Mouse (Mus musculus) kidney, embryonic 16.5 days (tissue): ENCODE data around the gene Rnpepl1. TPM values are rescaled to one million over a fixed set of nuclear protein-coding genes. Genes with fewer than 3 reads are reported as not detected.

Experiments
- ATAC-seq: fragments of 200-750 bp; cut with Nextera tagmentation; 2 replicates; pipeline ENCODE4 v1.8.0; 2017; ENCODE audit warnings: moderate TSS enrichment; ENCODE audit not compliant: low FRiP score, low TSS enrichment
- H3K27ac ChIP-seq: fragments of 300-500 bp; sonication (generic); 2 replicates; pipeline ENCODE4 v1.5.1; 2014; ENCODE audit warnings: low read length
- H3K27me3 ChIP-seq: fragments of 300-500 bp; sonication (generic); 2 replicates; pipeline ENCODE4 v1.6.1; 2014; ENCODE audit warnings: low read length, control low read depth, mixed read lengths; ENCODE audit not compliant: insufficient read depth
- H3K36me3 ChIP-seq: fragments of 300-500 bp; sonication (generic); 2 replicates; pipeline ENCODE4 v1.6.1; 2014; ENCODE audit warnings: low read length, control low read depth, mixed read lengths; ENCODE audit not compliant: insufficient read depth
- H3K4me1 ChIP-seq: fragments of 300-500 bp; sonication (generic); 2 replicates; pipeline ENCODE4 v1.6.1; 2014; ENCODE audit warnings: low read length, control low read depth, mixed read lengths; ENCODE audit not compliant: insufficient read depth
- H3K4me2 ChIP-seq: fragments of 300-500 bp; sonication (generic); replicated peaks from 2 replicates; pipeline ENCODE4 v1.6.1; 2014; ENCODE audit warnings: low read depth, low read length
- H3K4me3 ChIP-seq: fragments of 300-500 bp; sonication (generic); 2 replicates; pipeline ENCODE4 v1.5.1; 2014; ENCODE audit warnings: mild to moderate bottlenecking, low read length
- H3K9ac ChIP-seq: fragments of 300-500 bp; sonication (generic); replicated peaks from 2 replicates; pipeline ENCODE4 v1.6.1; 2014; ENCODE audit warnings: low read length
- H3K9me3 ChIP-seq: fragments of 300-500 bp; sonication (generic); 2 replicates; pipeline ENCODE4 v1.6.1; 2016; ENCODE audit warnings: low read length, control low read depth
- WGBS: fragments of 180-500 bp; shearing (Covaris S2); extraction: QIAGEN DNeasy Blood & Tissue Kit; methylation state at CpG from one replicate; pipeline ENCODE4 v1.1.7; 2014; 5-methylcytosine and 5-hydroxymethylcytosine counted together
- polyA plus RNA-seq: library from polyadenylated mRNA; unstranded; fragments of >200 nt; fragmentation: Nextera tagmentation; extraction: Ambion mirVana; gene quantifications from 2 replicates; pipeline ENCODE4 v1.2.1, GENCODE M21; 2015

Gene Rnpepl1
- 14.8 and 31.1 TPM in 2 replicates for polyA plus RNA-seq

DNA sequence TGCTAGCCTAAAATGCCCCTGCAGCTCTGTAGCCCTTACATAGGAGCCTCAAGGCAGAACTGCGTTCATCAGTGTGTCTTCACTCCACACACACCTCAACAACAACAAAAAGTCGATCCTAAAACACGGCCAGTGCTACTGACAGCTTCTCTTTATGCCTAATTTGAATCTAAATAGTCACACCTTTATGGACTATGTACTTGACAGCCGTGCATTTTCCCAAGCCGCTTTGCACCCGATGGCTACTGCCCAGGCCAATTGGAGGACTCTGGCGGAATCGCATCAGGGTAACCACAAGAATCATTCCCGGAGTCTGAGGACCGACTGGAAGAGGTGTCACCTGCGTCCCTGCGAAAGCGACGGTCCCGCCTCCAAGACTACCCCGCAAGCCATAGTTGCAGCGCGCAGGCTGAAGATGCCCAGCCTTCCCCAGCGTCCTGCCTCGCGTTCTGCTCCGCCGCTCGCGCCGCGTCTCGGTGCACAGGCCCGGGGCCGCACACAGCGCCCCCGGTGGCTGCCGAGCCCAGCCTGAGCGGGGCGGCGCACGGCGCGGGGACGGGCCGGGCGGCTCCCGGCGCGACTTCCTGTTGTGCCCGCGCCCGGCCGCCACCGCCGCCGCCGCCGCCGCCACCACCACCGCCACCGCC is at the start of gene Rnpepl1:
Rnpepl1 (plus strand) TSS at position 545 of the 647 bp plus-strand sequence.
- ATAC-seq, result peak; percentile 75
- Histone ChIP-seq H3K9me3 (no peaks in the 10 kb centered on the region), H3K4me2 (peak within 1 kb of the TSS; percentile 76), H3K9ac (peak within 1 kb of the TSS; percentile 94), H3K4me1 (peaks cover 34% of the 10 kb centered on the region), H3K27ac (peak within 1 kb of the TSS; percentile 86), H3K36me3 (0 out of 2 replicates have a peak, but pooled peaks cover 3% of the 10 kb centered on the region), H3K27me3 (no peaks in the 10 kb centered on the region), H3K4me3 (peak within 1 kb of the TSS; percentile 79)
- under 1% methylated on average over 37 of the region's 57 CpGs for WGBS

DNA sequence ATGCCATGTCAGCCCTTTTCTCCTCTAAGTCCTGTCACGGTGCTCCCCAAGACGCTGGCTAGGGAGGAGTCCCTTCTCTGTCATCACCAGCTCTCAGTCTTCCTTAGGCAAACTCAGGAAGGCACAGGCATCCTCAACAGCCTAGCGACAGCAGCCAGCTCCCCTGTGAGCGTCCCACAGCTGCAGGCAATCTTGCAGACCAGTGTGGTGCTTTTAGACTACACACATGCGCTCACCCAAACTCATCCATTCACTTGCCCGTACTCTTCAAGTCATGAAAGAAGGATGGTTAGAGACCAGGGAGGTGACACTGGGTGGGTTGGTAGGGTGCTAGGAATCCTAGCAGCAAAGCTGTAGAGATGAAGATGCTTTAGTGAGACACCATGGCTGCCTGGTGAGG is 49.1 kb upstream of the Rnpepl1 start:
- WGBS, result 79% methylated on average over 6 of the region's 6 CpGs
- H3K36me3 ChIP-seq, result peaks cover 24% of the 10 kb centered on the region

DNA sequence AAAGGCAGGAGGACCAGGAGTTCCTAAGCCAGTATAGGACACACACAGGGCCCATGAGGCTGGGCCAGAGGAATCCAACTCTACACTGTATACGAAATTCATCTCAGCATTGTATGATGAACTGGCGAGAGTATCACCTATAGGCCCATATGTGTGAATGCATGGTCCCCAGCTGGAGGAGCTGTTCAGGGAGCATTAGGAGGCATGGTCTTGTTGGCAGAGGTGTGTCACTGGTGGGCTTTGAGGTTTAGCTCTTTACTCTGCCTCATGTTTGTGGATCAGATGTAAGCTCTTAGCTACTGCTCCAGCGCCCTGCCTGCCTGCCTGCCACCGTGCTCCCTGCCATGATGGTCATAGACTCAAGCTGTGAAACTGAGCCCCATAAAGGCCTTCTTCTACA is 47.3 kb upstream of the Rnpepl1 start:
- 86% methylated on average over 4 of the region's 4 CpGs for WGBS
- Histone ChIP-seq H3K4me1 (no peaks in the 10 kb centered on the region), H3K4me2 (no peak overlapping the region), H3K4me3 (no peak overlapping the region), H3K27ac (no peak overlapping the region), H3K36me3 (peaks cover 9% of the 10 kb centered on the region; the same call in 1 of the 2 replicates), H3K9me3 (no peaks in the 10 kb centered on the region), H3K9ac (no peak overlapping the region), H3K27me3 (no peaks in the 10 kb centered on the region)
- no peak for ATAC-seq

More for the DNA sequence above, 49.1 kb upstream of the Rnpepl1 start:
- ATAC-seq, result no peak
- Histone ChIP-seq H3K4me3 (no peak overlapping the region), H3K27ac (no peak overlapping the region), H3K27me3 (no peaks in the 10 kb centered on the region), H3K4me1 (no peaks in the 10 kb centered on the region), H3K9me3 (no peaks in the 10 kb centered on the region), H3K4me2 (no peak overlapping the region), H3K9ac (no peak overlapping the region)

DNA sequence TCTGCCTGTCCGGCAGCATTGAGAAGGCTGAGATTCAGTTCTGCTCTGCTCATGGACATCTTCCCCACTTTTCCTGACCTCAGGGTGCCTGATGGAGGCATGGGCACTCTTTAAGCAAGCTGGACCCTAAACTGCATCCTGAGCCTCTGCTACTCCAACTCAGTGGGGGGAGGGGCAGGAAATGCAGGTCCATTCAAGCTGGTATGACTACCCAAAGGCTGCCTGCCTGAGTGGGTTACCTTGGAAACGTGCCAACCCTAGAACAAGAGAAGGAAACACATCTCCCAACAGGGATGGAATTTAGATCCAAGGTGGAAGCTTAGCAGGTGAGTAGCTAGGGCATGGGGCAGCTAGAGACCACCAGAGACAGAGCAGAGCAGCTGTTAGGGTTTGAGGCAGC is 44.4 kb upstream of the Rnpepl1 start:
- H3K9ac ChIP-seq, result no peak overlapping the region
- no peaks in the 10 kb centered on the region for H3K27me3 ChIP-seq
- WGBS, result 67% methylated on average over 2 of the region's 2 CpGs
- no peak for ATAC-seq
- no peaks in the 10 kb centered on the region for H3K4me1 ChIP-seq
- H3K9me3 ChIP-seq, result no peaks in the 10 kb centered on the region
- no peak overlapping the region for H3K27ac ChIP-seq
- no peak overlapping the region for H3K4me3 ChIP-seq
- no peaks in the 10 kb centered on the region for H3K36me3 ChIP-seq
- H3K4me2 ChIP-seq, result no peak overlapping the region

DNA sequence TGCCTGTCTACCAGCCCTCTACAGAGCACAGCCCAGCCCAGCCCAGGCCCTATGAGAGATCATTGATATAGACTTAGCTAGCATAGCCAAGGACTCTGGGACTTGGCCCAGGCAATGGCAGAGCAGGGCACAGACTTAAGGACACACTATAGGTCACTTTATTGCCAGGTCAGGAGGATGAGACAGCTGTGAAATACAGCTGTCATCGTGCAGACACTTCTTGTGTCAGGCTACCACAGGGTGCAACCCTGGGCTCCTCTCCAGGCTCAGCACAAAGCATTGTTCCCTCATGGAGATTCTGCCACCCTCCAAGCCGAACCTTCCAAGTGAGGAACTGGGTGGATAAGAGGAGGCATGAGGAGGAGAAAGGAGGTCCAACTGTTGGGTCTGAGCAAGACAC is 40.6 kb upstream of the Rnpepl1 start:
- WGBS, result 72% methylated on average over 2 of the region's 2 CpGs
- H3K9me3 ChIP-seq, result no peaks in the 10 kb centered on the region

DNA sequence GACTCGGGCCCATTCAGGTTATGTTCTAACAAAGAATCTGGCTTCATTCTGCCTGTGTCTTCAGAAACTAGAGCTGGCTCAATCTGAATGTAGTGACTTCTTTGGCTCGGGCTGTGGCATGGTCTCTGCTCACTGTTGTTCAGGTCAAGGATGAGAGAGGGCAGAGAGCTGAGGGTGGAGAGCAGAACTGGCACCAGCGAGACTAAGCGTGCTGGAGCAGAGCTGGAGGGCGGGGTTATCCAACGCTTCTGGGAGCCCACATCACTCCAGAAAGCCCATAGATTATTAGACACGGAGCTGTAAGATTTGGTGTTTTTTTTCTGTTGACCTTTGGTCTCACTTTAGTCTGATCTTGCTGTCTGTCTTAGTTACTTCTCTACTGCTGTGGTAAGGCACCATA is 37.9 kb upstream of the Rnpepl1 start:
- ATAC-seq, result no peak

More for the DNA sequence above, 40.6 kb upstream of the Rnpepl1 start:
- Histone ChIP-seq H3K4me3 (no peak overlapping the region), H3K27ac (no peak overlapping the region), H3K36me3 (no peaks in the 10 kb centered on the region), H3K9ac (no peak overlapping the region), H3K27me3 (no peaks in the 10 kb centered on the region), H3K4me1 (no peaks in the 10 kb centered on the region), H3K4me2 (no peak overlapping the region)
- no peak for ATAC-seq

DNA sequence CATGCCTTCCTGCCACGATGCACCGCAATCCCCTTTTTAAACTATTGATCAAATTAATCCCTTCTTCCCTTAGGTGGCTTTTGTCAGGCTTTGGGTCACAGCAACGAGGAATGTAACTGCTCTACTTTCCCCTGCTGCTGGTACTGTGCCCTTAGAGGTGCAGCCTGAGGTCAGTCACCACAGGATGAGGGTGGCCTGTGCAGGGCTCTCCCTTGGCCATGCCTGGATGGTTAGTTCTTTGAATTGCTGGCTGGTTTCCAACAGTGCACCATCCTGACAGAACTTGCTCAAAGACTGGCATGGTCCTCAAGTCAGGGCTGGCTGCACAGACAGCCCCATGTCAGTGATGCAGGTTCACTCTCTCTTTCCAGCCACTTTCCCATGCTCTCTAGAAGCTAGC is 36.6 kb upstream of the Rnpepl1 start:
- no peak overlapping the region for H3K9ac ChIP-seq
- H3K4me3 ChIP-seq, result no peak overlapping the region
- H3K27me3 ChIP-seq, result no peaks in the 10 kb centered on the region
- H3K36me3 ChIP-seq, result no peaks in the 10 kb centered on the region
- H3K4me1 ChIP-seq, result peaks cover 25% of the 10 kb centered on the region
- H3K27ac ChIP-seq, result no peak overlapping the region
- ATAC-seq, result 0 out of 2 replicates have a peak, but pooled peaks have one; percentile 35
- no peak overlapping the region for H3K4me2 ChIP-seq
- no peaks in the 10 kb centered on the region for H3K9me3 ChIP-seq
- WGBS, result 72% methylated on average over 3 of the region's 3 CpGs

More for the DNA sequence above, 37.9 kb upstream of the Rnpepl1 start:
- Histone ChIP-seq H3K4me3 (no peak overlapping the region), H3K4me2 (no peak overlapping the region), H3K36me3 (no peaks in the 10 kb centered on the region), H3K9me3 (no peaks in the 10 kb centered on the region), H3K27me3 (no peaks in the 10 kb centered on the region), H3K4me1 (peaks cover 17% of the 10 kb centered on the region), H3K27ac (no peak overlapping the region), H3K9ac (no peak overlapping the region)
- WGBS, result 67% methylated on average over 7 of the region's 7 CpGs

DNA sequence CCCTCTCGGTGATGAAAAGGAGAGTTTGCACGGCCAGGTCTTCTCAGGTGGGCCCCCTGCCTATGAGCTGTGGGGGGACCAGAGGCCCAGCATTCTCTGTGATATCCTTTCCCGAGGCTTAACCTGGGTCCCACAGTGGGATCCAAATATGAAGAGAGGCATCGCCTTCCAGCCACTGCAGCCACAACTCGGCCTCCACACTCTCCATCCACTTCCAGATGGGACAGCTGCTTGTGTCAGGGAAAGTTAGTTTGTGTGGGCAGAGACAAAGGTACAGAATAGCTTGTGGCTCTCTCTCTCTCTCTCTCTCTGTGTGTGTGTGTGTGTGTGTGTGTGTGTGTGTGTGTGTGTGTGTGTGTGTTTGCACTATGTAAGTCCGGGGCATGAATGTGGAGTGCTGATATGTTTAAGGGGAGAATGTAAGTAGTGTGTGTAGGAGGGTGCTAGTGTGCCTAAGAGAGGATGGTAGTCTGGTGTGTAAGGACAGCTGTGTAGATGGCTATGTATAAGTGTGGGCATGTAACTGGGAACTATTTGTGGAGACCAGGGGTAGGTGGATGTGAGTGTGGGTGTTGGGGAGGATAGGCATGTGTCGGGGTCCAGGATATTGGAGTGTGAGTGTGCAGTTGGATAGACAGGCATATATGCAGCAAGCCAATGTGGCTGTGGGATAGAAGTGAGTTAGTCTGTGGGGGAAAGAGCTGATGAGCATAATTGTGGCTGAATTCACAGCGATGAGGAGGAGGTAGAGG is 35.0 kb upstream of the Rnpepl1 start:
- Histone ChIP-seq H3K27me3 (no peaks in the 10 kb centered on the region), H3K9ac (no peak overlapping the region), H3K9me3 (no peaks in the 10 kb centered on the region), H3K36me3 (no peaks in the 10 kb centered on the region), H3K4me3 (no peak overlapping the region), H3K4me1 (peaks cover 25% of the 10 kb centered on the region), H3K27ac (no peak overlapping the region), H3K4me2 (no peak overlapping the region)
- WGBS, result 87% methylated on average over 8 of the region's 8 CpGs
- ATAC-seq, result no peak

DNA sequence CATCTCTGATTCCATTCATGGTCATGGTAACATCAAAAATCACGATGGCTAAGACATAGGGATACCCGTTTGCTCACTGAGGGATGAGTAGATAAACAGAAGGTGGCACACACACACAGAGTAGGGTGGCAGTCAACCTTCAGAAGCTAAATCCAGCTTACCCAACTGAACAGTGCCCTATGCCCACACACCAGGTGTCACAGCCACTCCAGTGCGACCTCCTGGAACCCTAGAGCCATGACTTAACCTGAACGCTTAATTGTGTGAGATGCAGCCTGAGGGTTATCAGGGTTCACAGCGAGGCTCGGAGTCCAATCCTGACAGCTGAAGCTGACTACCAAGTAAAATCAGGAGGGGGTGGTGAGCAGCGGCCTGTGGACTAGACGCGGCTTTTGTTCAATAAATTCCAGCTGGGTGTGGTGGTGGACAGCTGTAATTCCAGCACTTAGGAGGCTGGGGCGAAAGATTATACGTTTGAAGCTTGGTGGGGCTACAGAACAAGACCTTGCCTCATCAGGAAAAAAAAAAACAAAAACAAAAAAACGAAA is 33.1 kb upstream of the Rnpepl1 start:
- H3K4me3 ChIP-seq, result no peak overlapping the region
- WGBS, result 35% methylated on average over 12 of the region's 12 CpGs
- no peak overlapping the region; the same call in 1 of the 2 replicates for H3K9ac ChIP-seq
- H3K36me3 ChIP-seq, result no peaks in the 10 kb centered on the region
- H3K4me1 ChIP-seq, result peaks cover 25% of the 10 kb centered on the region
- peak; percentile 16; the same call in 1 of the 2 replicates for ATAC-seq
- H3K27ac ChIP-seq, result peak overlapping the region; percentile 27
- H3K4me2 ChIP-seq, result 0 out of 2 replicates have a peak overlapping the region, but pooled peaks have one; percentile 7
- no peaks in the 10 kb centered on the region for H3K27me3 ChIP-seq
- no peaks in the 10 kb centered on the region for H3K9me3 ChIP-seq
